Mouse (Mus musculus) E14TG2a.4 (cell line): Measurements from ENCODE around the gene Ap4b1.

Experiments
- CTCF ChIP-seq: conservative IDR thresholded peaks from 2 replicates; pipeline ENCODE4 v1.5.1; 2014; ENCODE audit warnings: low read length
- NANOG ChIP-seq: IDR thresholded peaks from 2 replicates; pipeline ENCODE4 v1.6.1; 2014; ENCODE audit warnings: borderline replicate concordance, low read length, mixed read lengths
- POU5F1 ChIP-seq: IDR thresholded peaks from 2 replicates; pipeline ENCODE4 v1.6.1; 2014; ENCODE audit warnings: low read length, borderline replicate concordance

DNA sequence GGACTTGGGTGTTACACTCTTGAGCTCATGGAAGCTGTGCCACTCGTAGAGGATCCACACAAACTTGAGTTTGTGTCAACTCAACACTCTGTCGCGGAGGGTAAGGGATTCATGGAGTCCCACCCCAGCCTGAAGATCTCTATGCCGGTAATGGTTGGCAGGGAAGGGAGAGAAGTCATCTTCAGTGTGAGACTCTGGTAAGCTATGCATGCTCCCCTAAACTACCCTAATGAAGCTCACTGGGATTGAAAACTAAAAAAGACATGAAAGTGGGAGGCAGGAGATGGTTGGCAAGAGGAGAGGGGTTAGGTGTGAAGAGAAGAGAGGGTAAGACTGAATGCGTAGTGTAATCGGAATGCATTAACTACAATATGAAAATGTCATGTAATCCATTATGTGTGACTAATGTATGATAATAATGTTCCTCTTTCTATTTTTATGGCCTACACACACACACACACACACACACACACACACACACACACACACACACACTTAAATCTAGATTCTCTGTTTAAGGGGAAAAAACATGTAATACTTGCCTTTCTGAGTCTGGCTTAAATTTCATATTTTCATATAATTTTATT is 48.8 kb downstream of the Ap4b1 start:
- no peak for TF ChIP-seq CTCF
- TF ChIP-seq NANOG: no peak
- no peak for TF ChIP-seq POU5F1
